27 mouse cellular contexts compared by ENCODE assay signal in genomic region chr2:115177076-115177475, GRCm38 (mm10).
"Had no signal": no experiment of that assay in that cellular context is flagged by ENCODE, and none has a peak within 500 bp of the region (broad histone marks: within the 10 kb centered on the region; RNA-seq: fewer than 3 reads in every experiment).

No protein-coding gene starts in this region.

- H3K9ac ChIP-seq: heart, embryonic 12.5 days; hindbrain, embryonic 12.5 days; hindbrain, embryonic 14.5 days; intestine, embryonic 15.5 days; limb, embryonic 13.5 days; liver, embryonic 13.5 days; liver, embryonic 15.5 days had no signal

- H3K9me3 ChIP-seq: heart, embryonic 10.5 days; heart, embryonic 12.5 days; hindbrain, embryonic 10.5 days; hindbrain, embryonic 12.5 days; intestine, embryonic 15.5 days; limb, embryonic 13.5 days; liver, embryonic 13.5 days; liver, embryonic 15.5 days had no signal

- H3K4me2 ChIP-seq: heart, embryonic 12.5 days; hindbrain, embryonic 12.5 days; hindbrain, embryonic 14.5 days; intestine, embryonic 15.5 days; limb, embryonic 13.5 days; liver, embryonic 11.5 days; liver, embryonic 13.5 days; liver, embryonic 15.5 days had no signal

- H3K4me3 ChIP-seq: gastrocnemius, adult 2 months; heart, embryonic 10.5 days; heart, embryonic 12.5 days; hindbrain, embryonic 10.5 days; hindbrain, embryonic 12.5 days; intestine, embryonic 15.5 days; layer of hippocampus, adult 2 months; left cerebral cortex, adult 2 months; limb, embryonic 13.5 days; liver, embryonic 13.5 days; liver, embryonic 15.5 days had no signal

- H3K36me3 ChIP-seq: heart, embryonic 10.5 days; heart, embryonic 12.5 days; hindbrain, embryonic 10.5 days; hindbrain, embryonic 12.5 days; intestine, embryonic 15.5 days; limb, embryonic 13.5 days; liver, embryonic 13.5 days; liver, embryonic 15.5 days had no signal

- H3K27me3 ChIP-seq: heart, embryonic 12.5 days; hindbrain, embryonic 12.5 days; intestine, embryonic 15.5 days; limb, embryonic 13.5 days; liver, embryonic 13.5 days; liver, embryonic 15.5 days had no signal

- H3K27ac ChIP-seq: gastrocnemius, adult 2 months; heart, embryonic 10.5 days; hindbrain, embryonic 10.5 days; hindbrain, embryonic 12.5 days; hindbrain, embryonic 14.5 days; intestine, embryonic 15.5 days; layer of hippocampus, adult 2 months; left cerebral cortex, adult 2 months; limb, embryonic 13.5 days; liver, embryonic 13.5 days; liver, embryonic 15.5 days had no signal

- ATAC-seq: hindbrain, embryonic 16.5 days; inflammation-experienced regulatory T-cells, adult 6 months; intestine, embryonic 15.5 days; intestine, postnatal 0 days had no signal

- DNase-seq: gastrocnemius, adult 2 months; gastrocnemius, postnatal 10 days; gastrocnemius, postnatal 25 days; heart, adult 18-20 months; heart, postnatal 10 days; heart, postnatal 4 days; kidney, adult 18-20 months; kidney, adult 8-10 months; kidney, postnatal 10 days; kidney, postnatal 25 days; kidney, postnatal 4 days; liver; liver, embryonic 13.5 days had no signal

- H3K4me1 ChIP-seq: heart, embryonic 10.5 days; heart, embryonic 12.5 days; hindbrain, embryonic 10.5 days; hindbrain, embryonic 12.5 days; intestine, embryonic 15.5 days; limb, embryonic 13.5 days; liver, embryonic 13.5 days; liver, embryonic 15.5 days had no signal
